8 mouse cellular contexts compared by ENCODE assay signal in genomic region chr3:108061420-108061819, GRCm38 (mm10). TPM values are rescaled to one million over a fixed set of nuclear protein-coding genes. Genes with fewer than 3 reads are reported as not detected.
DNase-seq lines count a peak whose midpoint lies in the region; ATAC-seq and TF ChIP-seq lines count a peak whose summit lies in the region.

No protein-coding gene starts in this region.

- peak; percentile 99 for TF ChIP-seq CTCF in E14TG2a.4 (conservative IDR thresholded peaks at IDR 0.05; ENCODE audit: low read length)

- no peak overlapping the region for H3K27ac ChIP-seq in heart, embryonic 14.5 days (replicated peaks in 1 of 2; ENCODE audit: control insufficient read depth in 1 of 2, insufficient read depth in 1 of 2, low read depth in 2 of 2, low read length in 2 of 2)

- DNase-seq in heart, adult 11 months: peak; percentile 90
- DNase-seq in heart, postnatal 25 days (ENCODE audit: low spot score): no peak
- peak; percentile 83 for DNase-seq in embryo, embryonic 10 days (ENCODE audit: low spot score)
- DNase-seq in large intestine, adult 2 months (ENCODE audit: low read depth, low spot score): peak; percentile 75
- peak; percentile 78 for DNase-seq in thymus, postnatal 0 days (ENCODE audit: low spot score)

- no peak overlapping the region for H3K9ac ChIP-seq in heart, embryonic 14.5 days (ENCODE audit: low read length)

- intact Hi-C loops in heart, postnatal 25 days (cut with DNase I): loop anchor here (2.0 to 10.0 kb wide), 7 partner anchors 44 to 427 kb away; partner anchors contain the start of genes Ahcyl1, Gm10961, Gstm1 and Strip1

- 18% methylated on average over 7 of the region's 7 CpGs for WGBS in heart, embryonic 14.5 days
- 6% methylated on average over 7 of the region's 7 CpGs for whole genome bisulfite sequencing in large intestine, adult 2 months

- H3K27me3 ChIP-seq in E14TG2a.4 (ENCODE audit: insufficient read depth, low read length): peaks cover 6% of the 10 kb centered on the region; the same call in 1 of the 2 replicates
- no peaks in the 10 kb centered on the region for H3K27me3 ChIP-seq in heart, embryonic 14.5 days (ENCODE audit: control insufficient read depth, insufficient read depth, low read length)
- peaks cover 28% of the 10 kb centered on the region for H3K27me3 ChIP-seq in megakaryocyte, embryonic 14.5 days (replicated peaks)

- peak overlapping the region; percentile 28 for H3K4me2 ChIP-seq in heart, embryonic 14.5 days (ENCODE audit: low read length)

- H3K36me3 ChIP-seq in E14TG2a.4 (ENCODE audit: insufficient read depth, low read length): no peaks in the 10 kb centered on the region
- no peaks in the 10 kb centered on the region for H3K36me3 ChIP-seq in heart, embryonic 14.5 days (ENCODE audit: control insufficient read depth, insufficient read depth, low read length)
- H3K36me3 ChIP-seq in megakaryocyte, embryonic 14.5 days (replicated peaks; ENCODE audit: low read length): no peaks in the 10 kb centered on the region

- peaks cover 4% of the 10 kb centered on the region for H3K4me1 ChIP-seq in E14TG2a.4 (replicated peaks; ENCODE audit: low read depth, low read length)
- no peaks in the 10 kb centered on the region for H3K4me1 ChIP-seq in heart, embryonic 14.5 days (ENCODE audit: control insufficient read depth in 2 of 2, insufficient read depth in 2 of 2, low read length in 2 of 2)
- H3K4me1 ChIP-seq in megakaryocyte, embryonic 14.5 days: peaks cover 23% of the 10 kb centered on the region

- H3K9me3 ChIP-seq in E14TG2a.4 (ENCODE audit: low read length): no peaks in the 10 kb centered on the region
- no peaks in the 10 kb centered on the region for H3K9me3 ChIP-seq in heart, embryonic 14.5 days (ENCODE audit: control insufficient read depth, low read length)
- no peaks in the 10 kb centered on the region for H3K9me3 ChIP-seq in megakaryocyte, embryonic 14.5 days

- no peak for ATAC-seq in heart, embryonic 14.5 days (ENCODE audit: insufficient number of reproducible peaks, insufficient read depth, low FRiP score, low read depth)

- H3K4me3 ChIP-seq in E14TG2a.4 (replicated peaks; ENCODE audit: low read length): no peak overlapping the region
- no peak overlapping the region for H3K4me3 ChIP-seq in heart, embryonic 14.5 days (ENCODE audit: control insufficient read depth in 1 of 2, insufficient read depth in 1 of 2, low read depth in 1 of 2, low read length in 2 of 2)
- peak overlapping the region; percentile 66 for H3K4me3 ChIP-seq in megakaryocyte, embryonic 14.5 days (replicated peaks)

RNA-seq across cellular contexts. Expression of gene Gstm4, which starts 16.7 kb away (rescaled TPM):
- 10 to 100 TPM; 10.9 TPM for total RNA-seq in heart, postnatal 25 days (2021)
- polyA plus RNA-seq in heart, embryonic 14.5 days (2014; fragmentation: Nextera tagmentation; extraction: Ambion mirVana): 15.6 and 17.4 TPM in 2 replicates
- polyA plus RNA-seq in large intestine, adult 2 months (2012; rRNA removed): 9.9 and 10.0 TPM in 2 replicates
- polyA plus RNA-seq in megakaryocyte, embryonic 14.5 days (2012; ENCODE audit: insufficient read depth, low replicate concordance): 1.4 TPM in 1 of 2 replicates, not detected in the other
- 10.8 and 11.6 TPM in 2 replicates for polyA plus RNA-seq in thymus, postnatal 0 days (2015; fragmentation: Nextera tagmentation; extraction: Ambion mirVana)

RNA-seq across cellular contexts. Expression of gene Ampd2, which starts 25.0 kb away (rescaled TPM):
- total RNA-seq in heart, postnatal 25 days (2021): 1 to 10 TPM; 4.7 to 6.2 TPM
- 15.3 and 20.3 TPM in 2 replicates for polyA plus RNA-seq in heart, embryonic 14.5 days (2014; fragmentation: Nextera tagmentation; extraction: Ambion mirVana)
- polyA plus RNA-seq in large intestine, adult 2 months (2012; rRNA removed): 82.4 and 101 TPM in 2 replicates
- polyA plus RNA-seq in megakaryocyte, embryonic 14.5 days (2012; ENCODE audit: insufficient read depth, low replicate concordance): 101 and 286 TPM in 2 replicates
- 29.2 and 31.4 TPM in 2 replicates for polyA plus RNA-seq in thymus, postnatal 0 days (2015; fragmentation: Nextera tagmentation; extraction: Ambion mirVana)

RNA-seq across cellular contexts. Expression of gene Gnat2, which starts 31.2 kb away (rescaled TPM):
- total RNA-seq in heart, postnatal 25 days (2021): not detected
- polyA plus RNA-seq in heart, embryonic 14.5 days (2014; fragmentation: Nextera tagmentation; extraction: Ambion mirVana): 0.59 and 0.73 TPM in 2 replicates
- polyA plus RNA-seq in large intestine, adult 2 months (2012; rRNA removed): 1.6 and 2.1 TPM in 2 replicates
- polyA plus RNA-seq in megakaryocyte, embryonic 14.5 days (2012; ENCODE audit: insufficient read depth, low replicate concordance): not detected in 2 replicates
- 0.59 and 0.68 TPM in 2 replicates for polyA plus RNA-seq in thymus, postnatal 0 days (2015; fragmentation: Nextera tagmentation; extraction: Ambion mirVana)

RNA-seq across cellular contexts. Expression of gene Gstm1, which starts 43.6 kb away (rescaled TPM):
- 100 to 1,000 TPM; 224 to 232 TPM for total RNA-seq in heart, postnatal 25 days (2021)
- polyA plus RNA-seq in heart, embryonic 14.5 days (2014; fragmentation: Nextera tagmentation; extraction: Ambion mirVana): 60.8 and 63.8 TPM in 2 replicates
- polyA plus RNA-seq in large intestine, adult 2 months (2012; rRNA removed): 109 and 157 TPM in 2 replicates
- 55.5 and 118 TPM in 2 replicates for polyA plus RNA-seq in megakaryocyte, embryonic 14.5 days (2012; ENCODE audit: insufficient read depth, low replicate concordance)
- polyA plus RNA-seq in thymus, postnatal 0 days (2015; fragmentation: Nextera tagmentation; extraction: Ambion mirVana): 31.5 and 32.9 TPM in 2 replicates
